Mouse (Mus musculus) kidney, adult 2 months (tissue): ENCODE results near the gene Btbd2.

Experiments
- CTCF ChIP-seq: fragments of 200-500 bp; conservative IDR thresholded peaks from 2 replicates; pipeline ENCODE4 v1.5.1; 2011; ENCODE audit warnings: low read depth, mild to moderate bottlenecking, control low read depth, low read length, moderate library complexity, mixed read lengths; ENCODE audit not compliant: insufficient read depth, insufficient read length
- POLR2A ChIP-seq: fragments of 200-500 bp; IDR thresholded peaks from one replicate; pipeline ENCODE4 v1.6.1; 2011; ENCODE audit warnings: low read depth, low read length, control low read depth

GRCm38 (mm10) chr10:80658841-80659202, 2.0 kb upstream of the Btbd2 start:
- TF ChIP-seq POLR2A = no peak
- no peak for TF ChIP-seq CTCF
